Mouse (Mus musculus) hindbrain, embryonic 13.5 days (tissue): ENCODE results near the gene Gm29776. TPM values are rescaled to one million over a fixed set of nuclear protein-coding genes. Genes with fewer than 3 reads are reported as not detected.
A peak's percentile ranks its signal among the peaks of the same experiment; 100 is the strongest.

Source experiments
- ATAC-seq: fragments of 200-750 bp; cut with Nextera tagmentation; 2 replicates; pipeline ENCODE4 v1.8.0; 2017; ENCODE audit warnings: moderate TSS enrichment; ENCODE audit not compliant: low FRiP score
- H3K27ac ChIP-seq: fragments of 300-500 bp; sonication (generic); 2 replicates; pipeline ENCODE4 v1.5.1; 2015; ENCODE audit warnings: inconsistent platforms, mild to moderate bottlenecking, moderate library complexity
- H3K27me3 ChIP-seq: fragments of 300-500 bp; sonication (generic); 2 replicates; pipeline ENCODE4 v1.6.1; 2015; ENCODE audit warnings: mild to moderate bottlenecking, inconsistent platforms
- H3K36me3 ChIP-seq: fragments of 300-500 bp; sonication (generic); 2 replicates; pipeline ENCODE4 v1.6.1; 2015; ENCODE audit warnings: mild to moderate bottlenecking, inconsistent platforms
- H3K4me1 ChIP-seq: fragments of 300-500 bp; sonication (generic); replicated peaks from 2 replicates; pipeline ENCODE4 v1.6.1; 2015; ENCODE audit warnings: inconsistent platforms
- H3K4me2 ChIP-seq: fragments of 300-500 bp; sonication (generic); 2 replicates; pipeline ENCODE4 v1.6.1; 2015; ENCODE audit warnings: inconsistent platforms, mild to moderate bottlenecking, moderate library complexity
- H3K4me3 ChIP-seq: fragments of 300-500 bp; sonication (generic); 2 replicates; pipeline ENCODE4 v1.5.1; 2015; ENCODE audit warnings: mild to moderate bottlenecking, inconsistent platforms
- H3K9ac ChIP-seq: fragments of 300-500 bp; sonication (generic); 2 replicates; pipeline ENCODE4 v1.6.1; 2015; ENCODE audit warnings: mild to moderate bottlenecking, inconsistent platforms
- H3K9me3 ChIP-seq: fragments of 300-500 bp; sonication (generic); 2 replicates; pipeline ENCODE4 v1.6.1; 2016; ENCODE audit warnings: inconsistent platforms
- WGBS: fragments of 180-500 bp; shearing (Covaris S2); methylation state at CpG from one replicate; pipeline ENCODE4 v1.1.7; 2015; 5-methylcytosine and 5-hydroxymethylcytosine counted together
- microRNA-seq: library from miRNA; unstranded; fragments of <30 nt; microRNA quantifications from one replicate; pipeline ENCODE4, GENCODE M21; 2016
- polyA plus RNA-seq: library from polyadenylated mRNA; unstranded; fragments of >200 nt; fragmentation: Nextera tagmentation; extraction: Ambion mirVana; gene quantifications from 2 replicates; pipeline ENCODE4 v1.2.1, GENCODE M21; 2015

Gm29776 gene
- polyA plus RNA-seq, 1 experiment from 2014 or later: 0.34 TPM

GRCm38 (mm10) chr14:54644294-54644693 lies 54.3 kb downstream of the Gm29776 start:
- 93% methylated on average over 9 of the region's 9 CpGs for WGBS
- Histone ChIP-seq H3K27ac (no peak overlapping the region), H3K9ac (no peak overlapping the region), H3K4me2 (no peak overlapping the region), H3K4me3 (no peak overlapping the region), H3K9me3 (no peaks in the 10 kb centered on the region), H3K36me3 (peaks cover 70% of the 10 kb centered on the region), H3K27me3 (no peaks in the 10 kb centered on the region), H3K4me1 (peaks cover 34% of the 10 kb centered on the region)
- no peak for ATAC-seq

- Histone ChIP-seq H3K9ac (0 out of 2 replicates have a peak overlapping the region, but pooled peaks have one; percentile 2), H3K4me2 (no peak overlapping the region), H3K36me3 (peaks cover 68% of the 10 kb centered on the region), H3K27me3 (no peaks in the 10 kb centered on the region), H3K4me1 (peaks cover 34% of the 10 kb centered on the region), H3K27ac (no peak overlapping the region), H3K4me3 (no peak overlapping the region), H3K9me3 (no peaks in the 10 kb centered on the region)
- 87% methylated on average over 2 of the region's 2 CpGs for WGBS
- ATAC-seq: no peak
Measured at GRCm38 (mm10) chr14:54643011-54643410, 55.6 kb downstream of the Gm29776 start.

Small RNA genes lying within 50 kb of the gene (microRNA-seq; reads per million reads assigned to microRNA genes)
- not detected for gene Mir6948

Other genes starting within 250 kb of the Gm29776 start
- 29.9 and 32.0 TPM in 2 replicates for gene Lrp10, start 234.7 kb downstream of the Gm29776 start, polyA plus RNA-seq
- 48.0 and 48.8 TPM in 2 replicates for gene Rem2, start 222.7 kb downstream of the Gm29776 start, polyA plus RNA-seq
- gene Prmt5, start 181.3 kb downstream of the Gm29776 start, polyA plus RNA-seq: 91.1 and 92.8 TPM in 2 replicates
- gene Haus4, start 144.2 kb downstream of the Gm29776 start, polyA plus RNA-seq: 19.8 and 21.3 TPM in 2 replicates
- gene Ajuba, start 121.3 kb downstream of the Gm29776 start, polyA plus RNA-seq: 9.8 and 10.0 TPM in 2 replicates
- 6.8 and 7.6 TPM in 2 replicates for gene 4931414P19Rik, start 92.8 kb downstream of the Gm29776 start, polyA plus RNA-seq
- gene Psmb5, start 80.8 kb downstream of the Gm29776 start, polyA plus RNA-seq: 439 and 447 TPM in 2 replicates
- not detected in 2 replicates for gene Psmb11, start 77.4 kb downstream of the Gm29776 start, polyA plus RNA-seq
- not detected in 2 replicates for gene Gm17606, start 57.9 kb downstream of the Gm29776 start, polyA plus RNA-seq
- gene Cdh24, start 57.5 kb downstream of the Gm29776 start, polyA plus RNA-seq: 8.6 and 9.4 TPM in 2 replicates
- 78.0 and 79.0 TPM in 2 replicates for gene 1700123O20Rik, start 12.6 kb downstream of the Gm29776 start, polyA plus RNA-seq
- 155 and 169 TPM in 2 replicates for gene Acin1, start 11.9 kb downstream of the Gm29776 start, polyA plus RNA-seq
- not detected in 2 replicates for gene Cebpe, start 13.3 kb upstream of the Gm29776 start, polyA plus RNA-seq
- gene Slc7a8, start 83.1 kb upstream of the Gm29776 start, polyA plus RNA-seq: 4.7 and 5.3 TPM in 2 replicates
- gene Rnf212b, start 115.3 kb upstream of the Gm29776 start, polyA plus RNA-seq: not detected in 2 replicates
- gene Homez, start 172.1 kb upstream of the Gm29776 start, polyA plus RNA-seq: 10.3 and 13.8 TPM in 2 replicates
- gene Ppp1r3e, start 178.7 kb upstream of the Gm29776 start, polyA plus RNA-seq: 1.5 and 2.4 TPM in 2 replicates
- gene Bcl2l2, start 184.5 kb upstream of the Gm29776 start, polyA plus RNA-seq: 3.6 and 4.7 TPM in 2 replicates
- gene Gm20521, start 184.6 kb upstream of the Gm29776 start, polyA plus RNA-seq: 0.34 TPM in 1 of 2 replicates, not detected in the other
- 165 and 167 TPM in 2 replicates for gene Pabpn1, start 193.7 kb upstream of the Gm29776 start, polyA plus RNA-seq
- gene Slc22a17, start 214.3 kb upstream of the Gm29776 start, polyA plus RNA-seq: 148 and 158 TPM in 2 replicates
- 15.4 and 15.6 TPM in 2 replicates for gene Efs, start 227.3 kb upstream of the Gm29776 start, polyA plus RNA-seq
- gene Il25, start 233.9 kb upstream of the Gm29776 start, polyA plus RNA-seq: 0.38 and 0.83 TPM in 2 replicates
- gene Cmtm5, start 237.4 kb upstream of the Gm29776 start, polyA plus RNA-seq: 7.0 and 7.1 TPM in 2 replicates